Mouse (Mus musculus): ENCODE data around the gene Otud7a. TPM values are rescaled to one million over a fixed set of nuclear protein-coding genes. Genes with fewer than 3 reads are reported as not detected.

Gene Otud7a
- total RNA-seq, 2 experiments from 2014 or later = 61.9 to 62.2 TPM

GRCm38 (mm10) chr7:63768398-63769029, 324.0 kb downstream of the Otud7a start:
- DNase-seq (ENCODE audit: low spot score in 2 of 2) = peak in 1 of 2 experiments; percentile 41

GRCm38 (mm10) chr7:63773268-63773667, 328.7 kb downstream of the Otud7a start:
- no peak for DNase-seq (ENCODE audit: low spot score in 2 of 2)

DNA sequence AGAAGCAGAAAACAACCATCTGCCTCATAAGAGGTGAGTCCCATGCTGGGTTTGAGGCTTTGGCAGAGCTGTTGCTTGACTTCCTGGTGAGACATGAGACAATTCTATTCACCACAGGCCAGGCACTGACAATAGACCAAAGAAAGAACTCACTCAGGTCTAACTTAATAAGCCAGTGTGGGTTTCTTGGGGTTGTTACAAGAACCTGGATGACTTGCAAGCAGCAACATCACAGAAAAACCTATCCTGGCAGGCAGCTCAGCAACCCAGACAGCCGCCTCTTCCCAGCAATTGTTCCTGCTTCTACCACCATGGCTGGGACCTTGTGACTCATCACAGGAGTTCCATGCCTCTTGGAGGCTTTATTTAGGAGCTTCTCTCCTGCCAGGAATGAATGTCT, 329.7 kb downstream of the Otud7a start:
- no peak for DNase-seq (ENCODE audit: low spot score in 2 of 2)

DNA sequence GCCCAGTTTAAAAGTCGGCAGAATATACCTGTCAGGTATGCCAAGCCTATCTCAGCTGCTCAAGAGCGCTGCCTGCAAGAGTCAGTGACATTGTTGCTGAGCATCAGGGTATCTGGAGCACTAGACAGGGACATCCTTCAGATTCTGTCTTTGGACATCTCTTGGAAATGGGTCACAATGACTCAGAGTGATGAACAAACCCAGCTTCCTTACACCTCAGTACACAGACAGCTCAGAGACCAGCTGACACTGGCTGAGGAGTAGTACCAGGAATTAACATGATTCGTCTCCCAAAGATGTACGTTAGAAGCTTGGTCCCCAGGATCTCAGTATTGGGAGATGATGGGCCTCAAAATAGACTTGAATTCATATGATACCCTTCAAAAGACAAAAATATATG, 332.8 kb downstream of the Otud7a start:
- no peak for DNase-seq (ENCODE audit: low spot score in 2 of 2)

DNA sequence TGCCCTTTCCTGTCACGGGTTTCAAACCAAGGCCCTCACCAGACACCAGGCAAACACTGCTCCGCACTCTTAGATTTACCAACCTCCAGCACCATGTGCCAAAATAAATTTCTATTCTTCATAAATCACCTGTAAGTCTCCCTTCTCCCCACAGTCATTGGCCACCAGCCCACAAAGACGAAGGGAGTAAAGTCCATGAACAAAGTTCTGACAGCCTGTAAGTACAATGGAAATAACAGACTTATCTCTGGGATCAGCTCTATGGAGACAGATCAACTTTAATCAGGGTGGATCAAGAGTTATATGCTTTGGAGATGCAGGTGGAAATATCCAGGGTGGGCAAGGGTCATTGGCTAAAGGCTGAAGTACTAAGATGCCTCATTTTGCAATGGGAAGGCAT, 336.3 kb downstream of the Otud7a start:
- DNase-seq (ENCODE audit: low spot score in 2 of 2) = no peak

- DNase-seq (ENCODE audit: low spot score in 2 of 2) = no peak
Observed at GRCm38 (mm10) chr7:63789743-63790142, 345.2 kb downstream of the Otud7a start.

- peak in 1 of 2 experiments; percentile 25 for DNase-seq (ENCODE audit: low spot score in 2 of 2)
Observed at GRCm38 (mm10) chr7:63796001-63796632, 351.6 kb downstream of the Otud7a start.

DNA sequence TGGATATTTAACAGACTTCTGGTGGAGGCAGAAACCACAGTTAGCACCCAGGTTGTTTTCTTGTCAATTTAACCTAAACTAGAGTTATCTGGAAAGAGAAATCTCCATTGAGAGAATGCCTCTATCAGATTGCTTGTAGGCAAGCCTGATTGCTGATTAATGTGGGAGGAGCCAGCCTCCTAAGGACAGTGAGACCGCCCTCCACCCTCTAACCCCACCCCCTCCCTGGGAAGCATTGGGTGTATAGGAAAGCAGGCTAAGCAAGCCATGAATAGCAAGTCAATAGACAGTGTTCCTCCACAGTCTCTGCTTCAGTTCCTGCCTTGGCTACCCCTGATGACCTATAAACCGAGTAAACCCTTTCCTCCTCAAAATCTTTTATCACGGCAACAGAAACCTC, 353.9 kb downstream of the Otud7a start:
- no peak for DNase-seq (ENCODE audit: low spot score in 2 of 2)

GRCm38 (mm10) chr7:63799304-63799703, 354.8 kb downstream of the Otud7a start:
- no peak for DNase-seq (ENCODE audit: low spot score in 2 of 2)

DNA sequence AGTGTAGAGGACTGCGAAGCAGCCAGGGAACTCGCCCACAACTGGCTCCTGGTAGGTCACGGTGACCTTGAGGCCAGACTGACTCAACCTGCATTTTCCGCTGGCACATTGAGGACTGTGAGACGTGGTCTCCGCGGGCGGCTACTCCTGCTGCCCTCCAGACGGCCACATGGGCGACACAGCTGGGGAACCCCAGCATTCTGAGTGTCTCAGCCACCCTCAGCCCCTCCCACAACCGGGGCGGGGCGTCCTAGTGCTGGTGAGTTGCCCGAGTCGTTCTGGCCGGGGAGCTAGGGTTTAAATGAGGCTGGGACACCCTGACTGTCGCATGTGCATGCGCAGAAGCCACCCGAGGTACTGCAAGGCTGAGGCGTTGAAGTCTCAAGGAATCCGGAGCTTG, 358.2 kb downstream of the Otud7a start:
- no peak for DNase-seq (ENCODE audit: low spot score in 2 of 2)

Other genes with a start within 250 kb of the Otud7a start
- 10 to 100 TPM; 43.2 to 45.9 TPM for gene Chrna7, start 232.2 kb upstream of the Otud7a start, total RNA-seq (2021)